Mouse (Mus musculus) heart, embryonic 15.5 days (tissue): ENCODE measurements at regions not wholly inside any gene's neighbourhood (a gene's known extent, or its start where the extent isn't known, plus 50 kb on each side); places are given as distances from the start of the nearest gene placed in this dataset.

Source experiments
- ATAC-seq: fragments of 200-750 bp; cut with Nextera tagmentation; replicated peaks from 2 replicates; pipeline ENCODE4 v1.8.0; 2017; ENCODE audit warnings: low read depth, moderate TSS enrichment; ENCODE audit not compliant: insufficient number of reproducible peaks, insufficient read depth, low FRiP score
- H3K27ac ChIP-seq: fragments of 300-500 bp; sonication (generic); 2 replicates; pipeline ENCODE4 v1.5.1; 2015; ENCODE audit warnings: mild to moderate bottlenecking, inconsistent platforms
- H3K27me3 ChIP-seq: fragments of 300-500 bp; sonication (generic); 2 replicates; pipeline ENCODE4 v1.6.1; 2015; ENCODE audit warnings: inconsistent platforms
- H3K36me3 ChIP-seq: fragments of 300-500 bp; sonication (generic); 2 replicates; pipeline ENCODE4 v1.6.1; 2015; ENCODE audit warnings: mild to moderate bottlenecking, inconsistent platforms
- H3K4me1 ChIP-seq: fragments of 300-500 bp; sonication (generic); replicated peaks from 2 replicates; pipeline ENCODE4 v1.6.1; 2015; ENCODE audit warnings: inconsistent platforms
- H3K4me2 ChIP-seq: fragments of 300-500 bp; sonication (generic); 2 replicates; pipeline ENCODE4 v1.6.1; 2015; ENCODE audit warnings: inconsistent platforms, mild to moderate bottlenecking, moderate library complexity
- H3K4me3 ChIP-seq: fragments of 300-500 bp; sonication (generic); 2 replicates; pipeline ENCODE4 v1.5.1; 2015; ENCODE audit warnings: mild to moderate bottlenecking, inconsistent platforms
- H3K9ac ChIP-seq: fragments of 300-500 bp; sonication (generic); 2 replicates; pipeline ENCODE4 v1.6.1; 2015; ENCODE audit warnings: mild to moderate bottlenecking, inconsistent platforms
- H3K9me3 ChIP-seq: fragments of 300-500 bp; sonication (generic); replicated peaks from 2 replicates; pipeline ENCODE4 v1.6.1; 2016; ENCODE audit warnings: inconsistent platforms
- WGBS: fragments of 180-500 bp; shearing (Covaris S2); methylation state at CpG from one replicate; pipeline ENCODE4 v1.1.7; 2015; ENCODE audit warnings: mixed read lengths; 5-methylcytosine and 5-hydroxymethylcytosine counted together

- Histone ChIP-seq H3K36me3 (no peaks in the 10 kb centered on the region), H3K4me3 (no peak overlapping the region), H3K9ac (no peak overlapping the region), H3K4me1 (no peaks in the 10 kb centered on the region), H3K27ac (no peak overlapping the region), H3K4me2 (no peak overlapping the region), H3K9me3 (no peaks in the 10 kb centered on the region), H3K27me3 (no peaks in the 10 kb centered on the region)
- whole genome bisulfite sequencing = 81% methylated on average over 7 of the region's 7 CpGs
- no peak for ATAC-seq
Observed at GRCm38 (mm10) chr2:79060320-79060719, 192.4 kb downstream of the Ube2e3 start.

- Histone ChIP-seq H3K4me2 (no peak overlapping the region), H3K9ac (no peak overlapping the region), H3K9me3 (no peaks in the 10 kb centered on the region), H3K4me1 (no peaks in the 10 kb centered on the region), H3K27ac (no peak overlapping the region), H3K36me3 (no peaks in the 10 kb centered on the region), H3K27me3 (no peaks in the 10 kb centered on the region), H3K4me3 (no peak overlapping the region)
- 74% methylated on average over 4 of the region's 4 CpGs for WGBS
- no peak for ATAC-seq
Observed at GRCm38 (mm10) chr2:79061645-79062044, 193.6 kb upstream of the Itga4 start.

DNA sequence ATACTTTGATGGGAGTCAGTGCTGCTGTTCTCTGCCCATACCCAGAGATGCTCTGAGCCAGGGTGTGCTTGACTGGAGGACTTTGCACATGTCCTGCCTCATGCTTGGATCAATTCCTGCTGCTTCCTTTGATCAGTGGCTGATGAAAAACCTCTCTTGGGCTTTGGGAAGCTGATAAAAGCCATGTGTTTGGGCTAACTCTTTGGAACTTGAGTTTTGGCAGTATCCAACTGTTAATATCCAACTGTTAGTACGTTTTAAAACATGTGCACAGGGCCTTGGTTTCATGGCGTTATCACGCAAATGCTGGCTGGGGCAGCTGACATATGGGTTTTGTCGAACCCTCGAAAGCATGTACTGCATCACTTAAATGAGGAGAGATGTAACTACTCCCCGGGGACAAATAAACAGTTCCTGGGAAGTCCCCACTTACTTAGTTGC, 193.0 kb upstream of the Itga4 start:
- no peaks in the 10 kb centered on the region for H3K27me3 ChIP-seq
- no peak overlapping the region for H3K4me2 ChIP-seq
- no peaks in the 10 kb centered on the region for H3K36me3 ChIP-seq
- H3K27ac ChIP-seq = no peak overlapping the region
- no peak overlapping the region for H3K9ac ChIP-seq
- H3K4me1 ChIP-seq = no peaks in the 10 kb centered on the region
- H3K4me3 ChIP-seq = no peak overlapping the region
- no peaks in the 10 kb centered on the region for H3K9me3 ChIP-seq
- WGBS = 65% methylated on average over 6 of the region's 6 CpGs
- no peak for ATAC-seq

DNA sequence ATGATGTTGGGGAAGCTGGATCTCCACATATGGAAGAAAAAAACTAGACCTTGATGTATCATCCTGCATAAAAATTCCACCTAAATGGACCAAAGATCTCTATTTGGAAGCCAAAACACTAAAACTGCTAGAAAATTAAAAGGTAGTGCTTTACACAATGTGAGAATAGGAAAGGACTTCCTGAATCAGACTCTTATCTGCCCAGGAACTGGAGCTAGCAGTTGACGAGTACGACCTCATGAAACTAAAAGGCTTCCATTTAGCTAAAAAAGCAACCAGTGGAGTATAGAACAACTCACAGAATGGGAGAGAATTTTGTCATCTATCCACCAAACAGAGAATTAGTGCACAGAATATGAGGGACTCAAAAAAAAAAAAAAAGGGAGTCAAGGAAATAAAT, 191.6 kb upstream of the Itga4 start:
- no peak overlapping the region for H3K4me2 ChIP-seq
- H3K27me3 ChIP-seq = no peaks in the 10 kb centered on the region
- no peak overlapping the region for H3K4me3 ChIP-seq
- H3K4me1 ChIP-seq = no peaks in the 10 kb centered on the region
- ATAC-seq = no peak
- whole genome bisulfite sequencing = 59% methylated on average over 2 of the region's 2 CpGs
- no peak overlapping the region for H3K27ac ChIP-seq
- no peaks in the 10 kb centered on the region for H3K9me3 ChIP-seq
- no peaks in the 10 kb centered on the region for H3K36me3 ChIP-seq
- no peak overlapping the region for H3K9ac ChIP-seq

DNA sequence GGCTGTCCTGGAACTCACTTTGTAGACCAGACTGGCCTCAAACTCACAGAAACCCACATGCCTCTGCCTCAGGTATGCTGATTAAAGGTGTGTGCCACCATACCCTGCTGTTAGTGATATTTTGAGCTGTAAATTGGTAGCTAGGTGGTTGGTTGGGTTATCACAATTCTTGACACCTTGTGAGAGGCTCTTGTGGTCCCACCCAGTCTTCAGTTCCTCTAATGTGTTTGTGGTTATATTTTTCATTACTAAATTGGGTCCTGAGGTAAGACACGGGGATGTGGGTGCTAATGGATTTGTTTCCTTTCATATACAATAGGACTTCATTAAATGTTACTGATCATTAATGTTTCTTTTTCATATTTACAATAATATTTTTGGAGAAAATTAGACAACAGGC, 189.9 kb upstream of the Itga4 start:
- Histone ChIP-seq H3K4me2 (no peak overlapping the region), H3K9ac (no peak overlapping the region), H3K27me3 (no peaks in the 10 kb centered on the region), H3K9me3 (no peaks in the 10 kb centered on the region), H3K4me1 (no peaks in the 10 kb centered on the region), H3K4me3 (no peak overlapping the region), H3K36me3 (no peaks in the 10 kb centered on the region), H3K27ac (no peak overlapping the region)
- WGBS = 76% methylated on average over 1 of the region's 1 CpGs
- ATAC-seq = no peak

DNA sequence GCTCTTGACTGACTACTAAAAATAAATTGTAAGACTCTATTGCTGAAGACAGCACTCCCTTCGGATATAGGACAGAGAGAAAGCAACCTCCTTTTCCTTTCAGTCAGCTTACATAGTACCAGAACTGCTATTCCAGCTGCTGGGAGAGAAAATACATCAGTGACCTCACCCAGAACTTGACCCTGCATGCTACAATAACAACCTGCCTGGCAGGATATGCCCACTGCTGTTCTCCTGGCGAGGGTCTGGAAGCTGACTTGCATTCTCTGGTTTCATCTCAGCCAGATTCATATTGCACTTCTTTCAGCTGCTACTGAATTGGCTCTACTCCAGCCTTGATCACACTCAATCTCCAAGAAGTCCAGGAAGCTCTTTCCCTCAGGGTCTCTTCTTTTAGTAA, 179.1 kb upstream of the Itga4 start:
- H3K4me3 ChIP-seq = no peak overlapping the region
- H3K27me3 ChIP-seq = no peaks in the 10 kb centered on the region
- 24% methylated on average over 2 of the region's 2 CpGs for WGBS
- peak overlapping the region; percentile 32; the same call in 1 of the 2 replicates for H3K27ac ChIP-seq
- no peak overlapping the region for H3K9ac ChIP-seq
- no peaks in the 10 kb centered on the region for H3K36me3 ChIP-seq
- peak overlapping the region; percentile 16; the same call in 1 of the 2 replicates for H3K4me2 ChIP-seq
- H3K9me3 ChIP-seq = no peaks in the 10 kb centered on the region
- ATAC-seq = no peak
- peaks cover 6% of the 10 kb centered on the region for H3K4me1 ChIP-seq

GRCm38 (mm10) chr2:79078836-79079394, 176.3 kb upstream of the Itga4 start:
- Histone ChIP-seq H3K36me3 (no peaks in the 10 kb centered on the region), H3K4me3 (no peak overlapping the region), H3K27me3 (no peaks in the 10 kb centered on the region), H3K27ac (no peak overlapping the region), H3K9me3 (no peaks in the 10 kb centered on the region; the same call in 1 of the 2 replicates), H3K4me1 (peaks cover 6% of the 10 kb centered on the region), H3K4me2 (no peak overlapping the region), H3K9ac (no peak overlapping the region)
- WGBS = 52% methylated on average over 5 of the region's 5 CpGs
- no peak for ATAC-seq

DNA sequence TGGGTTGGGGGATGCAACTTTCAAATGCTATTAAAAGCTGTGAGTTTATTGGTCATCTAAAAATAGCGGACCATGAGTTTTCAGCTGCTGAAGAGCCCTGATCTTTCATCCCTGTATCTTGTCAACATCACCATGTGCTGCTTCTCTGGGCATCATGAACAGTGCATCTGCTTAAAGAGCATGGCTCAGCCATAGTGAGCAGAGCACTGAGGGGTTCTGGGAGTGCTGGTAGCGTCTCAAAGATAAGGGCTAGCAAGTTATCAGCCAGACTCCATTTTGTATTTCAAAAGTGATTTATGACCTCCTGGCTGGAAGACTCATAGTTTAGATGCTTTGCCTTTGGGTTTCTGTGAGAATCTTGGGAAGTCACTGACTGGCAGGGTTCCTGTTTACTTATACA, 173.5 kb upstream of the Itga4 start:
- Histone ChIP-seq H3K4me1 (no peaks in the 10 kb centered on the region; the same call in 1 of the 2 replicates), H3K9ac (no peak overlapping the region), H3K27ac (no peak overlapping the region), H3K4me2 (no peak overlapping the region), H3K36me3 (no peaks in the 10 kb centered on the region), H3K27me3 (no peaks in the 10 kb centered on the region), H3K4me3 (no peak overlapping the region), H3K9me3 (no peaks in the 10 kb centered on the region; the same call in 1 of the 2 replicates)
- no peak for ATAC-seq
- WGBS = 53% methylated on average over 2 of the region's 2 CpGs

- H3K4me3 ChIP-seq = no peak overlapping the region
- H3K36me3 ChIP-seq = no peaks in the 10 kb centered on the region
- no peak overlapping the region for H3K4me2 ChIP-seq
- peaks cover 5% of the 10 kb centered on the region; the same call in 1 of the 2 replicates for H3K4me1 ChIP-seq
- ATAC-seq = no peak
- H3K9ac ChIP-seq = no peak overlapping the region
- no peaks in the 10 kb centered on the region for H3K27me3 ChIP-seq
- H3K27ac ChIP-seq = no peak overlapping the region
- no peaks in the 10 kb centered on the region; the same call in 1 of the 2 replicates for H3K9me3 ChIP-seq
- WGBS = 89% methylated on average over 4 of the region's 4 CpGs
Observed at GRCm38 (mm10) chr2:79086280-79086679, 168.9 kb upstream of the Itga4 start.

DNA sequence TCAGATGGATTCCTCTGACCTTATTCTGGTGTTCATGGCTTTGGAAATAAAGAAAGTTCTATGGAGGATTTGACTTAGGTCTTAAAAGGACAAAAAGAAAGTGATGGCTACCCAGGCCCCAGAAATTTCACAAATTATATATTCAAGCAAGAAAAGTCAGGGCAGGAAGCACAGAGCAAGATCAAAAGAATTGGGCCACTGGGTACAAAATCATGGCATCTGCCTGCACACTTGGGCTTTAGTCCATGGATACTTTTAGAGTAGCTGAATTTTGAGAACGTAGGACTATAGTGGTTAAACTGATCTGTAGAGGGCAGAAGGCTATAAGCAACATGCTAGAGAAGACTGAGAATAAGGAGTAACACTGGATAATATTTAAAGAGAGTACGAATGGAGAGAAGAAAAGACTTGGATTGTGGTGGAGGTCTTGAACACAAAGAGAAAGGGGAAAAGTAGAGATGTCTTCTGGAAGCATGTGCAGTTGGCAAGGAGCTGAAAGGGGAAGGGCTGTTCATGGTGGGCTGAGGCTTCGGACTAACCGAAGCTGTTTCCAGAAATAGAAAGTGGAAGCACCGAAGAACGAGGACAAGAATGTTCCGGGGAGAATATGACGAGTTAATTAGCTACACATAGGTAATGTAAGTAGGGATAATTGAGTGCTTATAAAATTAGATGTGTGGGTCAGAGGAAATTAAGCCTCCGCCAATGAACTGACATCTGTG, 168.2 kb upstream of the Itga4 start:
- no peak overlapping the region for H3K9ac ChIP-seq

GRCm38 (mm10) chr2:79087600-79088205, 167.5 kb upstream of the Itga4 start:
- H3K9ac ChIP-seq = no peak overlapping the region; the same call in 1 of the 2 replicates
- H3K4me1 ChIP-seq = peaks cover 5% of the 10 kb centered on the region; the same call in 1 of the 2 replicates
- H3K27me3 ChIP-seq = no peaks in the 10 kb centered on the region
- 36% methylated on average over 9 of the region's 9 CpGs for WGBS
- peak overlapping the region; percentile 44 for H3K4me3 ChIP-seq
- H3K36me3 ChIP-seq = no peaks in the 10 kb centered on the region
- peak overlapping the region; percentile 38; the same call in 1 of the 2 replicates for H3K27ac ChIP-seq
- no peak for ATAC-seq
- no peaks in the 10 kb centered on the region for H3K9me3 ChIP-seq
- H3K4me2 ChIP-seq = peak overlapping the region; percentile 55

More for the DNA sequence above, 168.2 kb upstream of the Itga4 start:
- Histone ChIP-seq H3K27ac (peak overlapping the region; percentile 38; the same call in 1 of the 2 replicates), H3K27me3 (no peaks in the 10 kb centered on the region), H3K4me3 (peak overlapping the region; percentile 44), H3K4me2 (peak overlapping the region; percentile 55), H3K4me1 (peaks cover 5% of the 10 kb centered on the region; the same call in 1 of the 2 replicates), H3K36me3 (no peaks in the 10 kb centered on the region), H3K9me3 (no peaks in the 10 kb centered on the region; the same call in 1 of the 2 replicates)
- 26% methylated on average over 9 of the region's 9 CpGs for WGBS
- ATAC-seq = no peak
